ENCODE assay signal across 18 mouse cellular contexts in genomic region chr19:38246177-38246622, GRCm38 (mm10). TPM values are rescaled to one million over a fixed set of nuclear protein-coding genes. Genes with fewer than 3 reads are reported as not detected.
DNase-seq lines count a peak whose midpoint lies in the region; ATAC-seq and TF ChIP-seq lines count a peak whose summit lies in the region.
"Had no signal": no experiment of that assay in that cellular context is flagged by ENCODE, and none has a peak within 500 bp of the region (broad histone marks: within the 10 kb centered on the region; RNA-seq: fewer than 3 reads in every experiment).

No protein-coding gene starts in this region.

- peaks cover 19% of the 10 kb centered on the region for H3K4me1 ChIP-seq in hindbrain, embryonic 14.5 days (replicated peaks; ENCODE audit: control insufficient read depth, insufficient read depth, low read length)
- peaks cover 5% of the 10 kb centered on the region for H3K4me1 ChIP-seq in midbrain, embryonic 15.5 days
- H3K4me1 ChIP-seq: heart, embryonic 13.5 days had no signal

- no peak overlapping the region for H3K4me3 ChIP-seq in hindbrain, embryonic 14.5 days (replicated peaks; ENCODE audit: low read length)
- no peak overlapping the region for H3K4me3 ChIP-seq in midbrain, embryonic 15.5 days
- H3K4me3 ChIP-seq: heart, embryonic 13.5 days; left cerebral cortex, adult 2 months; limb, embryonic 12.5 days; liver, embryonic 15.5 days had no signal

- 47% methylated on average over 7 of the region's 7 CpGs for WGBS in hindbrain, embryonic 14.5 days
- WGBS in midbrain, embryonic 15.5 days, result 43% methylated on average over 7 of the region's 7 CpGs

- no peaks in the 10 kb centered on the region for H3K27me3 ChIP-seq in hindbrain, embryonic 14.5 days (ENCODE audit: control insufficient read depth, insufficient read depth, low read length)
- H3K27me3 ChIP-seq in midbrain, embryonic 15.5 days (replicated peaks), result no peaks in the 10 kb centered on the region
- H3K27me3 ChIP-seq: heart, embryonic 13.5 days; limb, embryonic 12.5 days; liver, embryonic 15.5 days had no signal

- H3K27ac ChIP-seq in hindbrain, embryonic 14.5 days, result peak overlapping the region; percentile 80
- peak overlapping the region; percentile 42; the same call in 1 of the 2 replicates for H3K27ac ChIP-seq in midbrain, embryonic 15.5 days
- H3K27ac ChIP-seq: heart, embryonic 13.5 days; liver, embryonic 15.5 days had no signal

- peak; percentile 67 for ATAC-seq in hindbrain, embryonic 14.5 days (ENCODE audit: low FRiP score)
- peak; percentile 51 for ATAC-seq in midbrain, embryonic 15.5 days (replicated peaks)
- ATAC-seq: intestine, embryonic 16.5 days had no signal

- H3K9me3 ChIP-seq in hindbrain, embryonic 14.5 days (ENCODE audit: control insufficient read depth, low read length), result no peaks in the 10 kb centered on the region
- H3K9me3 ChIP-seq in midbrain, embryonic 15.5 days, result no peaks in the 10 kb centered on the region
- H3K9me3 ChIP-seq: heart, embryonic 13.5 days; limb, embryonic 12.5 days; liver, embryonic 15.5 days; megakaryocyte, embryonic 14.5 days had no signal

- no peak overlapping the region for H3K9ac ChIP-seq in hindbrain, embryonic 14.5 days
- no peak overlapping the region for H3K9ac ChIP-seq in midbrain, embryonic 15.5 days
- H3K9ac ChIP-seq: heart, embryonic 13.5 days; limb, embryonic 12.5 days; liver, embryonic 15.5 days had no signal

- TF ChIP-seq POLR2A in brain, embryonic 14.5 days (IDR thresholded peaks at IDR 0.05; ENCODE audit: borderline replicate concordance, extremely low read depth, insufficient read depth, insufficient read length, poor library complexity, severe bottlenecking), result no peak

- no peak overlapping the region for H3K4me2 ChIP-seq in hindbrain, embryonic 14.5 days (replicated peaks)
- H3K4me2 ChIP-seq in midbrain, embryonic 15.5 days, result no peak overlapping the region
- H3K4me2 ChIP-seq: heart, embryonic 13.5 days; limb, embryonic 12.5 days; liver, embryonic 15.5 days had no signal

- no peaks in the 10 kb centered on the region for H3K36me3 ChIP-seq in hindbrain, embryonic 14.5 days (replicated peaks; ENCODE audit: control insufficient read depth, insufficient read depth)
- no peaks in the 10 kb centered on the region for H3K36me3 ChIP-seq in midbrain, embryonic 15.5 days (replicated peaks)
- H3K36me3 ChIP-seq: heart, embryonic 13.5 days; limb, embryonic 12.5 days; liver, embryonic 15.5 days had no signal

- peak; percentile 29 for DNase-seq in Muller cell, postnatal 12 days (ENCODE audit: inconsistent ontology term)
- peak; percentile 90 for DNase-seq in brain, embryonic 14.5 days (ENCODE audit: low read depth)
- no peak for DNase-seq in hindbrain, embryonic 14.5 days (ENCODE audit: low spot score)
- no peak for DNase-seq in urinary bladder, postnatal 10 days (ENCODE audit: low spot score)
- DNase-seq in left cerebral cortex, adult 11 months (ENCODE audit: low spot score), result no peak
- no peak for DNase-seq in thymus, postnatal 10 days (ENCODE audit: low spot score in 2 of 2)
- DNase-seq: cerebellum, postnatal 36 days; heart, postnatal 36 days; lung, postnatal 10 days; right cerebral cortex, postnatal 25 days; thymus, postnatal 14 days had no signal

- TF ChIP-seq CTCF in brain, embryonic 14.5 days (IDR thresholded peaks at IDR 0.05; ENCODE audit: borderline replicate concordance, extremely low read depth, insufficient read depth, insufficient read length), result no peak

RNA-seq across cellular contexts. Expression of gene Lgi1, which starts 18.1 kb away (rescaled TPM):
- polyA plus RNA-seq in brain, embryonic 14.5 days (2012; rRNA removed), result 9.0 and 11.4 TPM in 2 replicates
- 22.2 TPM in 2 replicates for polyA plus RNA-seq in hindbrain, embryonic 14.5 days (2014; fragmentation: Nextera tagmentation; extraction: Ambion mirVana)
- polyA plus RNA-seq in midbrain, embryonic 15.5 days (2015; fragmentation: Nextera tagmentation; extraction: Ambion mirVana), result 14.7 and 20.7 TPM in 2 replicates
- polyA plus RNA-seq: heart, embryonic 13.5 days had no signal

RNA-seq across cellular contexts. Expression of gene Fra10ac1, which starts 22.2 kb away (rescaled TPM):
- polyA plus RNA-seq in brain, embryonic 14.5 days (2012; rRNA removed), result 24.4 and 25.6 TPM in 2 replicates
- polyA plus RNA-seq in hindbrain, embryonic 14.5 days (2014; fragmentation: Nextera tagmentation; extraction: Ambion mirVana), result 33.5 and 34.5 TPM in 2 replicates
- polyA plus RNA-seq in midbrain, embryonic 15.5 days (2015; fragmentation: Nextera tagmentation; extraction: Ambion mirVana), result 41.3 and 43.9 TPM in 2 replicates

Comparison
In these comparisons a context has a peak if more than half of its experiments do, and no peak if none do; other contexts are left out.
1. DNase-seq: peak in Muller cell, postnatal 12 days (single experiment) and brain, embryonic 14.5 days (single experiment); none in hindbrain, embryonic 14.5 days (single experiment), urinary bladder, postnatal 10 days (single experiment), left cerebral cortex, adult 11 months (single experiment) and thymus, postnatal 10 days (0 of 2).